Mouse (Mus musculus) brain, embryonic 18.5 days (tissue): ENCODE data around the gene Flii.

ENCODE experiments used
- DNase-seq: peaks from one replicate; pipeline ENCODE4 v3.0.0-alpha.2; 2012; ENCODE audit warnings: low read depth, low spot score

The Flii gene

GRCm38 (mm10) chr11:60726601-60727391, at the start of gene Flii:
Flii (minus strand) TSS chr11:60727263.
- DNase-seq, result no peak

GRCm38 (mm10) chr11:60776107-60776828, 49.2 kb upstream of the Flii start:
- DNase-seq, result no peak

GRCm38 (mm10) chr11:60775578-60775977, 48.5 kb upstream of the Flii start:
- no peak for DNase-seq

- no peak for DNase-seq
Observed at GRCm38 (mm10) chr11:60774841-60775240, 47.8 kb upstream of the Flii start.

- no peak for DNase-seq
Observed at GRCm38 (mm10) chr11:60774158-60774689, 47.2 kb upstream of the Flii start.

GRCm38 (mm10) chr11:60772161-60772560, 45.1 kb upstream of the Flii start:
- DNase-seq, result no peak

GRCm38 (mm10) chr11:60770776-60771175, 43.7 kb upstream of the Flii start:
- no peak for DNase-seq

GRCm38 (mm10) chr11:60769322-60769721, 42.3 kb upstream of the Flii start:
- no peak for DNase-seq

- no peak for DNase-seq
Observed at GRCm38 (mm10) chr11:60766969-60767368, 39.9 kb upstream of the Flii start.

GRCm38 (mm10) chr11:60761681-60762080, 34.6 kb upstream of the Flii start:
- DNase-seq, result no peak

- no peak for DNase-seq
Observed at GRCm38 (mm10) chr11:60755570-60755969, 28.5 kb upstream of the Flii start.

GRCm38 (mm10) chr11:60740321-60740720, 13.3 kb upstream of the Flii start:
- DNase-seq, result no peak

- no peak for DNase-seq
Observed at GRCm38 (mm10) chr11:60737450-60737849, 10.4 kb upstream of the Flii start.

GRCm38 (mm10) chr11:60736491-60736890, 9.4 kb upstream of the Flii start:
- no peak for DNase-seq

GRCm38 (mm10) chr11:60735191-60735590, 8.1 kb upstream of the Flii start:
- no peak for DNase-seq

GRCm38 (mm10) chr11:60734206-60734605, 7.1 kb upstream of the Flii start:
- no peak for DNase-seq

GRCm38 (mm10) chr11:60731251-60731650, 4.2 kb upstream of the Flii start:
- DNase-seq, result no peak

GRCm38 (mm10) chr11:60730169-60730568, 3.1 kb upstream of the Flii start:
- DNase-seq, result no peak

- DNase-seq, result no peak
Observed at GRCm38 (mm10) chr11:60729217-60729641, 2.2 kb upstream of the Flii start.

GRCm38 (mm10) chr11:60728260-60728761, 1.2 kb upstream of the Flii start, which contains the start of gene Mief2:
Mief2 (plus strand) TSS chr11:60728398.
- peak; percentile 91 for DNase-seq

- DNase-seq, result no peak
Observed at GRCm38 (mm10) chr11:60727392-60728140, 503 bp upstream of the Flii start.

GRCm38 (mm10) chr11:60719263-60719662, 7.8 kb downstream of the Flii start:
- DNase-seq, result no peak
